Mouse (Mus musculus) intestine, postnatal 0 days (tissue): ENCODE results near the gene Gsk3b. TPM values are rescaled to one million over a fixed set of nuclear protein-coding genes. Genes with fewer than 3 reads are reported as not detected.
"Not testable (repeated sequence)": the region's sequence is repeated elsewhere in the genome, so short reads cannot be mapped to it uniquely, and the experiment has no call there.

Experiments
- ATAC-seq: fragments of 200-750 bp; cut with Nextera tagmentation; 2 replicates; pipeline ENCODE4 v1.8.0; 2017; ENCODE audit warnings: mild to moderate bottlenecking, moderate TSS enrichment, moderate library complexity
- H3K27ac ChIP-seq: fragments of 300-500 bp; sonication (generic); 2 replicates; pipeline ENCODE4 v1.5.1; 2014; ENCODE audit warnings: mild to moderate bottlenecking, low read depth, low read length, moderate library complexity
- H3K27me3 ChIP-seq: fragments of 300-500 bp; sonication (generic); replicated peaks from 2 replicates; pipeline ENCODE4 v1.6.1; 2014; ENCODE audit warnings: low read length, mixed read lengths; ENCODE audit not compliant: control insufficient read depth, insufficient read depth
- H3K36me3 ChIP-seq: fragments of 300-500 bp; sonication (generic); 2 replicates; pipeline ENCODE4 v1.6.1; 2014; ENCODE audit warnings: mild to moderate bottlenecking, moderate library complexity; ENCODE audit not compliant: control insufficient read depth, insufficient read depth
- H3K4me1 ChIP-seq: fragments of 300-500 bp; sonication (generic); replicated peaks from 2 replicates; pipeline ENCODE4 v1.6.1; 2014; ENCODE audit warnings: antibody characterized with exemption, low read length, mixed read lengths; ENCODE audit not compliant: control insufficient read depth, insufficient read depth
- H3K4me2 ChIP-seq: fragments of 300-500 bp; sonication (generic); replicated peaks from 2 replicates; pipeline ENCODE4 v1.6.1; 2014; ENCODE audit warnings: low read depth, mild to moderate bottlenecking, moderate library complexity
- H3K4me3 ChIP-seq: fragments of 300-500 bp; sonication (generic); 2 replicates; pipeline ENCODE4 v1.5.1; 2014; ENCODE audit warnings: low read depth, low read length
- H3K9ac ChIP-seq: fragments of 300-500 bp; sonication (generic); 2 replicates; pipeline ENCODE4 v1.6.1; 2014; ENCODE audit warnings: mild to moderate bottlenecking, low read depth, low read length
- H3K9me3 ChIP-seq: fragments of 300-500 bp; sonication (generic); 2 replicates; pipeline ENCODE4 v1.6.1; 2016; ENCODE audit warnings: mixed run types; ENCODE audit not compliant: control insufficient read depth
- CTCF ChIP-seq: sonication (generic); IDR thresholded peaks from 2 replicates; pipeline ENCODE4 v1.5.1; 2016; ENCODE audit warnings: low read depth, mild to moderate bottlenecking, control low read depth, antibody characterized with exemption, moderate library complexity
- WGBS: fragments of 180-500 bp; shearing (Covaris S2); extraction: QIAGEN DNeasy Blood & Tissue Kit; methylation state at CpG from one replicate; pipeline ENCODE4 v1.1.7; 2014; 5-methylcytosine and 5-hydroxymethylcytosine counted together
- polyA plus RNA-seq: library from polyadenylated mRNA; unstranded; fragments of >200 nt; fragmentation: Nextera tagmentation; extraction: Ambion mirVana; gene quantifications from 2 replicates; pipeline ENCODE4 v1.2.1, GENCODE M21; 2015

Gsk3b gene
- polyA plus RNA-seq, 1 experiment from 2014 or later, result 27.0 TPM

GRCm38 (mm10) chr16:38110575-38110974 is 21.8 kb downstream of the Gsk3b start:
- H3K9ac ChIP-seq, result no peak overlapping the region
- 0 out of 2 replicates have a peak, but pooled peaks cover 3% of the 10 kb centered on the region for H3K4me1 ChIP-seq
- H3K36me3 ChIP-seq, result peaks cover 3% of the 10 kb centered on the region; the same call in 1 of the 2 replicates
- WGBS, result 34% methylated on average over 5 of the region's 5 CpGs
- no peaks in the 10 kb centered on the region for H3K27me3 ChIP-seq
- H3K27ac ChIP-seq, result no peak overlapping the region
- no peak for TF ChIP-seq CTCF
- ATAC-seq, result no peak
- H3K4me2 ChIP-seq, result no peak overlapping the region
- H3K4me3 ChIP-seq, result no peak overlapping the region
- no peaks in the 10 kb centered on the region for H3K9me3 ChIP-seq

- Histone ChIP-seq H3K9me3 (no peaks in the 10 kb centered on the region), H3K4me3 (no peak overlapping the region), H3K9ac (no peak overlapping the region), H3K36me3 (peaks cover 3% of the 10 kb centered on the region; the same call in 1 of the 2 replicates), H3K27ac (no peak overlapping the region), H3K27me3 (no peaks in the 10 kb centered on the region), H3K4me2 (no peak overlapping the region), H3K4me1 (0 out of 2 replicates have a peak, but pooled peaks cover 3% of the 10 kb centered on the region)
- no peak for TF ChIP-seq CTCF
- 89% methylated on average over 2 of the region's 2 CpGs for WGBS
- no peak for ATAC-seq
These were observed 25.3 kb downstream of the Gsk3b start for GRCm38 (mm10) chr16:38114074-38114473.

GRCm38 (mm10) chr16:38117909-38118308 is 29.1 kb downstream of the Gsk3b start:
- not testable (repeated sequence) for H3K4me1 ChIP-seq, ATAC-seq, H3K36me3 ChIP-seq, H3K27ac ChIP-seq, H3K4me3 ChIP-seq, H3K4me2 ChIP-seq, H3K9me3 ChIP-seq, H3K27me3 ChIP-seq, H3K9ac ChIP-seq
- WGBS, result 85% methylated on average over 9 of the region's 9 CpGs

GRCm38 (mm10) chr16:38118723-38119122 is 29.9 kb downstream of the Gsk3b start:
- no peak for TF ChIP-seq CTCF
- Histone ChIP-seq H3K4me3 (no peak overlapping the region), H3K4me2 (no peak overlapping the region), H3K36me3 (0 out of 2 replicates have a peak, but pooled peaks cover 3% of the 10 kb centered on the region), H3K9ac (no peak overlapping the region), H3K27ac (no peak overlapping the region), H3K9me3 (no peaks in the 10 kb centered on the region), H3K27me3 (no peaks in the 10 kb centered on the region), H3K4me1 (0 out of 2 replicates have a peak, but pooled peaks cover 6% of the 10 kb centered on the region)
- ATAC-seq, result no peak
- 64% methylated on average over 1 of the region's 1 CpGs for WGBS

GRCm38 (mm10) chr16:38119286-38119685 is 30.5 kb downstream of the Gsk3b start:
- H3K27ac ChIP-seq, result no peak overlapping the region
- TF ChIP-seq CTCF, result no peak
- no peak overlapping the region for H3K4me2 ChIP-seq
- H3K4me3 ChIP-seq, result no peak overlapping the region
- WGBS, result 89% methylated on average over 5 of the region's 5 CpGs
- no peaks in the 10 kb centered on the region for H3K9me3 ChIP-seq
- no peak for ATAC-seq
- no peaks in the 10 kb centered on the region for H3K27me3 ChIP-seq
- 0 out of 2 replicates have a peak, but pooled peaks cover under 1% of the 10 kb centered on the region for H3K36me3 ChIP-seq
- H3K9ac ChIP-seq, result no peak overlapping the region
- H3K4me1 ChIP-seq, result 0 out of 2 replicates have a peak, but pooled peaks cover 6% of the 10 kb centered on the region

- Histone ChIP-seq H3K36me3 (no peaks in the 10 kb centered on the region), H3K4me1 (peaks cover 2% of the 10 kb centered on the region; the same call in 1 of the 2 replicates), H3K27ac (no peak overlapping the region), H3K4me2 (no peak overlapping the region), H3K4me3 (no peak overlapping the region), H3K9ac (no peak overlapping the region), H3K27me3 (no peaks in the 10 kb centered on the region), H3K9me3 (no peaks in the 10 kb centered on the region)
- WGBS, result 84% methylated on average over 5 of the region's 5 CpGs
- TF ChIP-seq CTCF, result no peak
- ATAC-seq, result no peak
These were observed 40.4 kb downstream of the Gsk3b start for GRCm38 (mm10) chr16:38129171-38129570.

- peaks cover 2% of the 10 kb centered on the region; the same call in 1 of the 2 replicates for H3K4me1 ChIP-seq
- 0 out of 2 replicates have a peak overlapping the region, but pooled peaks have one; percentile 25 for H3K4me2 ChIP-seq
- H3K9ac ChIP-seq, result no peak overlapping the region
- no peak overlapping the region for H3K4me3 ChIP-seq
- no peak overlapping the region for H3K27ac ChIP-seq
- H3K9me3 ChIP-seq, result no peaks in the 10 kb centered on the region
- no peak for ATAC-seq
- H3K36me3 ChIP-seq, result no peaks in the 10 kb centered on the region
- no peaks in the 10 kb centered on the region for H3K27me3 ChIP-seq
- TF ChIP-seq CTCF, result no peak
- 78% methylated on average over 3 of the region's 3 CpGs for whole genome bisulfite sequencing
These were observed 42.2 kb downstream of the Gsk3b start for GRCm38 (mm10) chr16:38131041-38131440.
